In genomic region chrX:14273628-14274337, GRCm38 (mm10) we compare ENCODE assay signal across 12 mouse cellular contexts.
DNase-seq lines count a peak whose midpoint lies in the region; ATAC-seq lines count a peak whose summit lies in the region.
"Had no signal": no experiment of that assay in that cellular context is flagged by ENCODE, and none has a peak within 500 bp of the region (broad histone marks: within the 10 kb centered on the region; RNA-seq: fewer than 3 reads in every experiment).

No protein-coding gene starts in this region.

- H3K9ac ChIP-seq in heart, embryonic 11.5 days (ENCODE audit: low read depth, low read length), result no peak overlapping the region
- H3K9ac ChIP-seq in hindbrain, embryonic 15.5 days, result no peak overlapping the region
- H3K9ac ChIP-seq in neural tube, embryonic 13.5 days, result no peak overlapping the region
- H3K9ac ChIP-seq: lung, embryonic 15.5 days had no signal

- no peak overlapping the region for H3K4me3 ChIP-seq in heart, embryonic 11.5 days (ENCODE audit: low read depth, low read length)
- H3K4me3 ChIP-seq in hindbrain, embryonic 15.5 days, result no peak overlapping the region
- H3K4me3 ChIP-seq in neural tube, embryonic 13.5 days, result no peak overlapping the region
- H3K4me3 ChIP-seq: gastrocnemius, adult 2 months; lung, embryonic 15.5 days had no signal

- H3K27ac ChIP-seq in heart, embryonic 11.5 days (ENCODE audit: low read depth, low read length), result no peak overlapping the region
- no peak overlapping the region; the same call in 1 of the 2 replicates for H3K27ac ChIP-seq in hindbrain, embryonic 15.5 days (replicated peaks)
- H3K27ac ChIP-seq in neural tube, embryonic 13.5 days (replicated peaks), result no peak overlapping the region
- H3K27ac ChIP-seq: gastrocnemius, adult 2 months; kidney, postnatal 0 days; lung, embryonic 15.5 days had no signal

- no peaks in the 10 kb centered on the region for H3K36me3 ChIP-seq in heart, embryonic 11.5 days (ENCODE audit: control insufficient read depth, insufficient read depth, low read length)
- no peaks in the 10 kb centered on the region for H3K36me3 ChIP-seq in hindbrain, embryonic 15.5 days
- H3K36me3 ChIP-seq in neural tube, embryonic 13.5 days, result no peaks in the 10 kb centered on the region
- H3K36me3 ChIP-seq: lung, embryonic 15.5 days had no signal

- H3K4me1 ChIP-seq in heart, embryonic 11.5 days (ENCODE audit: control insufficient read depth, insufficient read depth, low read length), result no peaks in the 10 kb centered on the region
- no peaks in the 10 kb centered on the region for H3K4me1 ChIP-seq in hindbrain, embryonic 15.5 days (replicated peaks)
- H3K4me1 ChIP-seq in neural tube, embryonic 13.5 days (replicated peaks), result no peaks in the 10 kb centered on the region
- H3K4me1 ChIP-seq: lung, embryonic 15.5 days had no signal

- peak; percentile 0 for DNase-seq in heart, adult 8-10 months (ENCODE audit: low spot score)
- DNase-seq in embryo, embryonic 10.5 days (ENCODE audit: low spot score), result peak; percentile 49
- no peak for DNase-seq in kidney, postnatal 36 days
- DNase-seq in cerebellum, adult 18-20 months, result no peak
- DNase-seq in cerebellum, adult 11 months, result no peak
- DNase-seq: adrenal gland, postnatal 10 days; gastrocnemius, adult 2 months had no signal

- H3K9me3 ChIP-seq in heart, embryonic 11.5 days (replicated peaks; ENCODE audit: control insufficient read depth, low read length), result no peaks in the 10 kb centered on the region
- no peaks in the 10 kb centered on the region for H3K9me3 ChIP-seq in hindbrain, embryonic 15.5 days
- no peaks in the 10 kb centered on the region for H3K9me3 ChIP-seq in neural tube, embryonic 13.5 days
- H3K9me3 ChIP-seq: lung, embryonic 15.5 days had no signal

- no peaks in the 10 kb centered on the region for H3K27me3 ChIP-seq in heart, embryonic 11.5 days (ENCODE audit: control insufficient read depth, insufficient read depth, low read length)
- no peaks in the 10 kb centered on the region for H3K27me3 ChIP-seq in hindbrain, embryonic 15.5 days
- no peaks in the 10 kb centered on the region for H3K27me3 ChIP-seq in neural tube, embryonic 13.5 days
- H3K27me3 ChIP-seq: lung, embryonic 15.5 days had no signal

- ATAC-seq in heart, embryonic 11.5 days (replicated peaks; ENCODE audit: insufficient number of reproducible peaks, low FRiP score, low TSS enrichment), result no peak
- peak; percentile 87 for ATAC-seq in hindbrain, embryonic 15.5 days (ENCODE audit: low FRiP score, low read depth)
- ATAC-seq in neural tube, embryonic 13.5 days (ENCODE audit: low read depth), result peak; percentile 86

- H3K4me2 ChIP-seq in heart, embryonic 11.5 days, result no peak overlapping the region
- H3K4me2 ChIP-seq in hindbrain, embryonic 15.5 days, result no peak overlapping the region
- H3K4me2 ChIP-seq in neural tube, embryonic 13.5 days, result no peak overlapping the region
- H3K4me2 ChIP-seq: lung, embryonic 15.5 days had no signal

- WGBS in heart, embryonic 11.5 days (ENCODE audit: insufficient replicate concordance), result 71% methylated on average over 6 of the region's 6 CpGs
- 52% methylated on average over 6 of the region's 6 CpGs for WGBS in hindbrain, embryonic 15.5 days
- 52% methylated on average over 6 of the region's 6 CpGs for WGBS in neural tube, embryonic 13.5 days

Comparison
In these comparisons a context has a peak if more than half of its experiments do, and no peak if none do; other contexts are left out.
1. DNase-seq: peak in heart, adult 8-10 months (single experiment) and embryo, embryonic 10.5 days (single experiment); none in kidney, postnatal 36 days (0 of 2), cerebellum, adult 18-20 months (0 of 2) and cerebellum, adult 11 months (single experiment).